Mouse (Mus musculus): ENCODE data around the gene Ace3.

Ace3 gene

DNA sequence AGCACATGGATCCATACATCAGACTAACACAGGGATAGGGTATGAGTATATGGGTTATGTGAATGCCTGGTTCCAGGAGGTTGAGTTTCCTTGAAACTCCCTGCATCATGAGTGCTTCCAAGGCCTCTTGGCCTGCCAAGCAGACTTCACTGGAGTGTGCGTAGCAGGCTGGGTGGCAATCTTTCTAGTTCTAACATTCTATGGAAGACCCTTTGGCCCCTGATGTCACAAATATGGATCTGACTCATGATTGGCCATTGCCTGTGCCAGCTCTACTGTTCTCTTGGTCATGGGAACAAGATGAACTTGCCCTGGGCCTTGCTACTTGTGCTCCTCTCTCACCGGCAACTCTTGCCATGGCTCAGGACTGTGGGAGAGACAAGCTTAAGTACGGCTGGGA, at the start of gene Ace3:
Gene Ace3 (plus strand): TSS at position 301 of the 400 bp plus-strand sequence.
- in situ Hi-C loops (cut with MboI, MseI) = no loop called here

- in situ Hi-C loops (cut with MboI, MseI) = no loop called here
These were observed 49.5 kb upstream of the Ace3 start for GRCm38 (mm10) chr11:105944770-105945672.

DNA sequence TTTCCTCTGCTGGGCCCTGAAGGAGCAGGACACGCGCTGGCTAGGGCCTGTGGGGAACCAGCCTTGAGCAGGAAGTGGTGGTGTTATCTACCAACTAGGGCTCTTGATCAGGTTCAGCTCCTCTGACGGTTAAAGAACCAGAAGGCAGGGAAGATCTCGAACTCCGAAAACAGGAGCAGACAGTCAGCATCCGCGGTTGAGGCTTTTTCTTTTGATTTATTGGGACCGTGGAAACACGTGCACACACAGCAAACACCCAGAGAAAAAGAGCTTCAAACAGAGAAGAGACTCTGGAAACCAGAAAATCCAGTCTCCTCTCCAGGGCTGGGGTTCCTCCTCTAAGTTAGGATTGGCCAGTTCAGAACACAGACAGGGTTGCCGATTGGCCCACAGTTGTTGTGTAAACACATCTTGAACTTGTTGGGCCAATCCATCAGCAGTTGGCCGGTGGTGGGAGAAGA, 47.8 kb upstream of the Ace3 start:
- in situ Hi-C loops (cut with MboI, MseI) = no loop called here

GRCm38 (mm10) chr11:105948255-105948654, 46.2 kb upstream of the Ace3 start:
- in situ Hi-C loops (cut with MboI, MseI) = no loop called here

- in situ Hi-C loops (cut with MboI, MseI) = no loop called here
These were observed 44.0 kb upstream of the Ace3 start for GRCm38 (mm10) chr11:105950519-105950918.

DNA sequence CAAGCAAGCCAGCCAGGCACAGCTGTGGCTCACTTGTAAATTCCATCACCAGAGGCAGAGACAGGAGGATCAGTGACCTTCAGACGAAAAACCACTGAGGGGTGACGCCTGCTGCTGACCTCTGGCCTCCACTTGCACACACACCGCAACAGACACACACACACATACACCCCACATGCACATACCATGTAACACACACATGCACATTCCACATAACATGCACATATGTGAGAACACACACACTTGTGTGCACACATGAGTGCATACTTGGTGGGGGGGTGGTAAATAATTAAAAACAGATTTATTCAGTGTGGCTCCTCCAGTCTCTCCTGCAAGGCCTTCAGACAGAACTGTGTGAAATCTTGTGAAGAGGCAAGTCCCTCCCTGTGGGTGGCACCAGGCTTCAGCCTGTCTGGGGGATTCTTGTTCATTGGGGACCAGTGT, 42.9 kb upstream of the Ace3 start:
- in situ Hi-C loops (cut with MboI, MseI) = no loop called here

- in situ Hi-C loops (cut with MboI, MseI) = no loop called here
These were observed 42.4 kb upstream of the Ace3 start for GRCm38 (mm10) chr11:105952111-105952510.

DNA sequence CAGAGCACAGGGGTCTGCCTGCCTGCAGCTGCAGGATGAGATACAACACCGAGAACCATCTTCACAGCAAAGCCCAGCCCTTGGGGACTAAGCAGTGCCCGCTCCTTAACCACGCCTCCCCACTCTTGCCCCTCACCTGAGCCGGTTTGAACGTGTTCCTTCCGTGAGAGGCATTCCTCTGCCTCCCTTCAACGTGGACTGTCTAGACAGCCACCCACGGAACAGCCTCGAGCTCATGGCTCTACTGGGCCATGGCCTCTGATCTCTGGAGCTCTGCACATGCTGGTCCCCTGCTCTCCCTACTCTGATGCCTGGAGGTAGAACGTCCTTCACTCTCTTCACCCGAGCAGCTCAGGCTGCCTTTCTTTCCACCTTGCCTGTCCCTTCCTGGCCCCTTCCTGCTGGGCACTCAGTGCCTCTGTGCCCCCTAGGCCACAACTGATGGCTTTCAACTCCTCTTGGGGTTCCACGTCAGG, 41.5 kb upstream of the Ace3 start, which contains the start of gene Cyb561:
Gene Cyb561 (minus strand): TSS at position 426 of the 476 bp plus-strand sequence.
- in situ Hi-C loops (cut with MboI, MseI) = no loop called here

GRCm38 (mm10) chr11:105953402-105953801, 41.1 kb upstream of the Ace3 start:
- in situ Hi-C loops (cut with MboI, MseI) = no loop called here

DNA sequence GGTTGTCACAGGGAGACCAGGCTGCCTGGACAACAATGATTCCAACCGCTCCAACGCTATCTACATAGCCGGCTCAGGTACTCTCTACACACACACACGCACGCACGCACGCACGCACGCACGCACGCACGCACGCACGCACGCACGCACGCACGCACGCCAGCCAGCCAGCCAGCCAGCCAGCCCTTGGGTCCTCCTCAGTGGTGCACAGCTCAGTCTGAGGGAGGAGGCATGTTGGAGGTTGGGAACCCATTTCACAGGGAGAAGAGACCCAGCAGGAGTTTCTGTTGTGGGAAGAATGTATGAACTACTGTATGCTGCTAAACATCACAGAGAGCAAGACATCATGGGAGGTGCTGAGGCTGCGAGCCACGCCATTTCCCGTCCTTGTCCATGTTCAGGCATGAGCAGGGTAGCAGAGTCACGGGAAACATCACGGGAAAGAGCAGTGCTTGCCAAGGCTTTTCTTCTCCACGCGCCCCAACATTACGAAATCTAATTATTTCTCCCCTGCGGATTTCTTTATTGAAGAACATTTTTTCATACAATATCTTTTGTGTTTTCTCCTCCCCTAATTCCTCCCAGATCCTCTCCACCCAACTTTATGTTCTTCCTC, 38.6 kb upstream of the Ace3 start:
- in situ Hi-C loops (cut with MboI, MseI) = no loop called here

- in situ Hi-C loops (cut with MboI, MseI) = no loop called here
These were observed 37.0 kb upstream of the Ace3 start for GRCm38 (mm10) chr11:105957501-105957900.

DNA sequence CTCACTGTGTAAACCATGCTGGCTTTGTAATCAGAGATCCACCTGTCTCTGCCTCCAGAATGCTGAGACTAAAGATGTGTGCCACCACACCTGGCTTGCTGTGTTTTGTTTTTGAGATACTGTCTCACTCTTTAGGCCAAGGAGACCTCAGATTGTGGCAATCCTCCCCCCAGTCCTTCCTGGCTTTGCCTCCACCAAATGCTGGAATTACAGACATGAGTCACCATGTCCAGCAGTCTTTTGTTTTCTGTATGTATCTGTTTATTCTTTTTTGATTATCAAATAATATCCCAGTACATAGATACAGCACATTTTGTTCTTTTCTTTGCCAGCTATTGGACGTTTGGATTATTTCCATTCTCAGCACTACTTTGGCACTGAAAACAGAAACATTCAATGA, 35.9 kb upstream of the Ace3 start:
- in situ Hi-C loops (cut with MboI, MseI) = no loop called here

- in situ Hi-C loops (cut with MboI, MseI) = no loop called here
These were observed 35.1 kb upstream of the Ace3 start for GRCm38 (mm10) chr11:105959355-105959754.

DNA sequence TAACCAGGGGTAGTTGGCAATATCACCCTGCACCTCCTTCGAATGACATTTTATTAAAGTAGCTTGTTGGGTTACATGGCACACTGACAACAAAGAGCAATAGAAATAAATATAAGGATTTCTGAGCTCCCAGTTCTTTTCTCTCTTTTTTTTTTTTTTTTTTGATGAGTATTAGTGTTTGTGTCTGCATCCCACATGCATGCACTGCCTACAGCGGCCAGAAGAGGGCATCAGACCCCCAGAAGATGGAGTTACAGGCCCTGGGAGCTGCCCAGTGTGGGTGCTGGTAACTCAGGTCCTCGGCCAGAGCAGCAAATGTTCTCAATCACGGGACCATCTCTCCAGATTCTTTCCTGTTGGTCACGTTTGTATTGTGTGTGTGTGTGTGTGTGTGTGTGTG, 29.8 kb upstream of the Ace3 start:
- in situ Hi-C loops (cut with MboI, MseI) = no loop called here

DNA sequence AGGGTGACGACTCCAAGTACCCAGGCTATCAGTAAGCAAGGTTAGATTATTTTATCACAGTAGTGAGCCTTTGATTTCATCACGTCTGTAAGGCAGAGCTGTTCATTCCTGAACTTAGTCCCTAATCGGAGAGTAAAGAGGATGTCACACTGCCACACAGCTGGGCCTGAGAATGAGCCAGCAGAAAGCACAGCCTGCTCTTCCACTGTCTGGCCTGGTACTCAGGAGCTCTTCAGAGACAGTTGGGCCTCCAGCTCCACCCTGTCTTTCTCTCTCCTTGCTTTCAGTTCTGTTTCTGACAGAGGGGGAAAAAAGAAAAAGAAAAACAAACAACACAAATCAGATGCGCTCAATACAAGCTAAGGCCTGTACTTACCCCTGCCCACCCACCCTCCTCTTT, 28.2 kb upstream of the Ace3 start:
- in situ Hi-C loops (cut with MboI, MseI) = no loop called here

DNA sequence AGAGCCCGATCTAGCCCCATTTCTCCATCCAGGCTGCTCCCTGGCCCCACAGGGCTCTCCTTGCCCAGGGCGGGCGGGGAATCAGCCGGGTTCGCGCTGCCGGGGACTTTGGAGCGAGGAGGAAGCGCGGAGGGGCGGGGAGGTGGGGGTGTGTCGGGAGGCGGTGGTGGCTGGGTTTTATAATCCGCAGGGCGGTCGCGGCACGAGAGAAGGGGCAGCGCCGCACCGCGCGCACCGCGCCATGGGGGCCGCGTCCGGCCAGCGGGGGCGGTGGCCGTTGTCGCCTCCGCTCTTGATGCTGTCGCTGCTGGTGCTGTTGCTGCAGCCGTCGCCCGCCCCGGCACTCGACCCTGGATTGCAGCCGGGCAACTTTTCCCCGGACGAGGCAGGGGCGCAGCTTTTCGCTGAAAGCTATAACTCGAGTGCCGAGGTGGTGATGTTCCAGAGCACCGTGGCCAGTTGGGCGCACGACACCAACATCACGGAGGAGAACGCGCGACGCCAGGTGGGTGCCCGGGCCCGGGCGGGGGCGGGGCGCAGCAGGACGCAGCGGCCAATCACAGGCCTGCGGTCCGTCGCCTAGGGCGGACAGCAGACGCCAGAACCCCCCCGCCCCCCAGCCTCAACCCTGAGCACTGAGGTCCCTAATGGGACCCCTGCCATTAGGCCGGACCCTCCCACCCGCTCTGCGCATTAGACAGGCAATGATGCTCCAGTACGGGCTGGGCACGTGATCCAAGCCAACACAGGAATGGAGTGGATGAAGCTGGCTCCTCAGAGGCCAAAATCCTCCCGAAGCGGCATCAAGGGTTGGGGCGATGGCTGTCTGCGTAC, 26.5 kb upstream of the Ace3 start, which contains the start of gene Ace:
Gene Ace (plus strand): TSS at position 205 of the 834 bp plus-strand sequence.
- in situ Hi-C loops (cut with MboI, MseI) = no loop called here

GRCm38 (mm10) chr11:105968948-105969347, 25.5 kb upstream of the Ace3 start:
- in situ Hi-C loops (cut with MboI, MseI) = no loop called here

DNA sequence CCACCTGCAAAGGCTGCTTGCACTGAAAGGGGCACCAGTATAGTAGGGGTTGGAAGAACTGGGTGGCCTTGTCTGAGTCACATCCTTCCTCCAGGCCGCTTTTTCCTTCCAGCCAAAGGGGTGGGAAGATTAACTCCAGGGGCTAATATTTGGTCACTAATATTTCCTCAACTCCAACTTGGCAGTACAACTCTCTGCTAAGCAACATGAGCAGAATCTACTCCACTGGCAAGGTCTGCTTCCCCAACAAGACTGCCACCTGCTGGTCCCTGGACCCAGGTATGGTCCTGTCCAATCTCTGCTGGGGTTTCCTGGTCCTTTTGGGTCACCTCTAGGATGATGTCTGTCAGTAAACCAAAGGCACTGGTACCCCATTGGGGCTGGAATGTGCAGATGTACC, 25.0 kb upstream of the Ace3 start:
- in situ Hi-C loops (cut with MboI, MseI) = no loop called here

DNA sequence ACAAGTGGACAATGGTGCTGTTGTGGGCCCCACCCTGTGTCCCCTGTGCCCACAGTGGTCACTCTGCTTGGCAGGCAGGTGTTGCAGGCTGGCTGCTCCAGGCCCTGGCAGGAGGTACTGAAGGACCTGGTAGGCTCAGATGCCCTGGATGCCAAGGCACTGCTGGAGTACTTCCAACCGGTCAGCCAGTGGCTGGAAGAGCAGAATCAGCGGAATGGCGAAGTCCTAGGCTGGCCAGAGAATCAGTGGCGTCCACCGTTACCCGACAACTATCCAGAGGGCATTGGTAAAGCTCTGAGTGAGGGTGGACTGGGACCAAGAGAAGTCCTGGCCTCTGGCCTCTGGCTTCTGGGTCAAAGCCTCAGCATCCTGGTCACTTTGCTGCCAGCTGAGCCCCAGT, 19.9 kb upstream of the Ace3 start:
- in situ Hi-C loops (cut with MboI, MseI) = no loop called here

DNA sequence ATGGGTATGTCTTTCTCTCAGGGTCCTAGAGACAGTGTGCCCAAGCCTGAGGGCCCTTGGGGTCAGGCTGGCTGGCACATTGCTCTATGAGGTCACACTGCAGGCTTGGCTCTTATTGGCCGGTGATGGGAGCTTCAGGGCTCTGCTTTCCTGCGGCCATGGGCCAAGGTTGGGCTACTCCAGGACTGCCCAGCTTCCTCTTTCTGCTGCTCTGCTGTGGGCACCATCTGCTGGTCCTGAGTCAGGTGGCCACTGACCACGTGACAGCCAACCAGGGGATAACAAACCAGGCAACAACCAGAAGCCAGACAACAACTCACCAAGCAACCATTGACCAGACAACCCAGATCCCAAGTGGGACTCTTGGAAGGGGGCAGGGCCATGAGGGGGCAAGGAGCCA, 19.4 kb upstream of the Ace3 start:
- in situ Hi-C loops (cut with MboI, MseI) = no loop called here

GRCm38 (mm10) chr11:105975636-105976035, 18.8 kb upstream of the Ace3 start:
- in situ Hi-C loops (cut with MboI, MseI) = no loop called here

- in situ Hi-C loops (cut with MboI, MseI) = no loop called here
These were observed 16.2 kb upstream of the Ace3 start for GRCm38 (mm10) chr11:105978232-105978631.
